Mouse (Mus musculus) megakaryocyte, embryonic 14.5 days (primary cell): ENCODE results near the gene Ifi47.

Source experiments
- FLI1 ChIP-seq: IDR thresholded peaks from 2 replicates; pipeline ENCODE4 v1.6.1; 2012; ENCODE audit warnings: low read length, inconsistent platforms, mixed read lengths
- GATA1 ChIP-seq: IDR thresholded peaks from 3 replicates; pipeline ENCODE4 v1.6.1; 2012; ENCODE audit warnings: mixed read lengths, low read length, inconsistent platforms, borderline replicate concordance

DNA sequence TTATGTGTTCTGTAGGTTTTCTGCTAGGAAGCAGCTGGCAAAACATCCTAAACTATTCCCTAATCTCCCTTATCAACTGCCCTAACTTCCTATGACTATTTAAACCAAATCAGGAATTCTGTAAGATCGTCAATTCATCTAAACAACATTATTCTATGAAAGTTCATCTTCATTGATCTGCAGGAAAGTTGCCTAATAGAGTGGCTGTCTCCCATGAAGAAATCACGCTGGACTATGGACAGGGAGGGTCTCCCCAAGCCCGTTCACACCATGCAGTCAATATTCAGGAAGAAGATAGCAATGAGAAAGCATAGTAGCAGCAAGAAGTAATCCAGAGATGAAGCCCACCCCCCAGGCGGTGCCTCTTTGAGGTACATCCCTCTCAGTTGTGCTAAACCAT is 14.8 kb downstream of the Ifi47 start:
- TF ChIP-seq GATA1 (no peak), FLI1 (no peak)
